In genomic region chr6:54160677-54161076, GRCm38 (mm10) we compare ENCODE assay signal across 19 mouse cellular contexts.
DNase-seq lines count a peak whose midpoint lies in the region; ATAC-seq and TF ChIP-seq lines count a peak whose summit lies in the region.
"Had no signal": no experiment of that assay in that cellular context is flagged by ENCODE, and none has a peak within 500 bp of the region (broad histone marks: within the 10 kb centered on the region; RNA-seq: fewer than 3 reads in every experiment).

No protein-coding gene starts in this region.

- WGBS in forebrain, embryonic 10.5 days: 84% methylated on average over 3 of the region's 3 CpGs
- 87% methylated on average over 3 of the region's 3 CpGs for WGBS in forebrain, embryonic 11.5 days
- WGBS in lung, embryonic 14.5 days: 75% methylated on average over 3 of the region's 3 CpGs
- WGBS in embryonic facial prominence, embryonic 10.5 days: 94% methylated on average over 3 of the region's 3 CpGs

- no peaks in the 10 kb centered on the region for H3K9me3 ChIP-seq in forebrain, embryonic 10.5 days
- no peaks in the 10 kb centered on the region for H3K9me3 ChIP-seq in forebrain, embryonic 11.5 days (ENCODE audit: control insufficient read depth, low read length)
- no peaks in the 10 kb centered on the region for H3K9me3 ChIP-seq in lung, embryonic 14.5 days (ENCODE audit: low read depth, low read length)
- no peaks in the 10 kb centered on the region for H3K9me3 ChIP-seq in embryonic facial prominence, embryonic 10.5 days
- H3K9me3 ChIP-seq: embryonic facial prominence, embryonic 15.5 days; heart, embryonic 15.5 days; limb, embryonic 15.5 days had no signal

- peaks cover 11% of the 10 kb centered on the region for H3K4me1 ChIP-seq in forebrain, embryonic 10.5 days
- 0 out of 2 replicates have a peak, but pooled peaks cover 4% of the 10 kb centered on the region for H3K4me1 ChIP-seq in forebrain, embryonic 11.5 days (replicated peaks; ENCODE audit: control insufficient read depth, insufficient read depth, low read length)
- peaks cover 15% of the 10 kb centered on the region for H3K4me1 ChIP-seq in lung, embryonic 14.5 days (ENCODE audit: insufficient read depth)
- H3K4me1 ChIP-seq in embryonic facial prominence, embryonic 10.5 days: peaks cover 7% of the 10 kb centered on the region

- no peaks in the 10 kb centered on the region for H3K36me3 ChIP-seq in forebrain, embryonic 10.5 days (replicated peaks)
- H3K36me3 ChIP-seq in forebrain, embryonic 11.5 days (ENCODE audit: control insufficient read depth, insufficient read depth, low read length): no peaks in the 10 kb centered on the region
- H3K36me3 ChIP-seq in lung, embryonic 14.5 days (ENCODE audit: insufficient read depth): no peaks in the 10 kb centered on the region
- H3K36me3 ChIP-seq in embryonic facial prominence, embryonic 10.5 days (replicated peaks): no peaks in the 10 kb centered on the region
- H3K36me3 ChIP-seq: embryonic facial prominence, embryonic 15.5 days; heart, embryonic 15.5 days; limb, embryonic 15.5 days had no signal

- H3K4me3 ChIP-seq in forebrain, embryonic 10.5 days: no peak overlapping the region
- no peak overlapping the region for H3K4me3 ChIP-seq in forebrain, embryonic 11.5 days (ENCODE audit: low read depth, low read length)
- no peak overlapping the region for H3K4me3 ChIP-seq in lung, embryonic 14.5 days (ENCODE audit: low read depth, low read length)
- no peak overlapping the region for H3K4me3 ChIP-seq in embryonic facial prominence, embryonic 10.5 days
- H3K4me3 ChIP-seq: embryonic facial prominence, embryonic 15.5 days; heart, embryonic 15.5 days; limb, embryonic 15.5 days had no signal

- no peak overlapping the region for H3K9ac ChIP-seq in forebrain, embryonic 11.5 days (ENCODE audit: low read length)
- H3K9ac ChIP-seq in lung, embryonic 14.5 days: no peak overlapping the region
- H3K9ac ChIP-seq: embryonic facial prominence, embryonic 15.5 days; heart, embryonic 15.5 days; limb, embryonic 15.5 days had no signal

- no peak for ATAC-seq in forebrain, embryonic 11.5 days (replicated peaks; ENCODE audit: low FRiP score)
- ATAC-seq in lung, embryonic 14.5 days (ENCODE audit: insufficient read depth): no peak
- ATAC-seq in erythroid progenitor cell, adult 5-6 weeks (replicated peaks; ENCODE audit: low FRiP score, poor library complexity, severe bottlenecking): no peak
- ATAC-seq: hindbrain, embryonic 16.5 days; midbrain, embryonic 16.5 days had no signal

- peak overlapping the region; percentile 44; the same call in 1 of the 2 replicates for H3K27ac ChIP-seq in forebrain, embryonic 10.5 days
- H3K27ac ChIP-seq in forebrain, embryonic 11.5 days (ENCODE audit: low read depth, low read length): no peak overlapping the region
- no peak overlapping the region for H3K27ac ChIP-seq in lung, embryonic 14.5 days (ENCODE audit: low read depth)
- no peak overlapping the region for H3K27ac ChIP-seq in embryonic facial prominence, embryonic 10.5 days (replicated peaks)
- H3K27ac ChIP-seq: embryonic facial prominence, embryonic 15.5 days; heart, embryonic 15.5 days; limb, embryonic 15.5 days had no signal

- no peak for TF ChIP-seq CTCF in lung, embryonic 14.5 days (IDR thresholded peaks at IDR 0.05; ENCODE audit: low read depth)

- no peak for DNase-seq in forebrain, embryonic 10.5 days (ENCODE audit: extremely low spot score, low spot score)
- DNase-seq in forebrain, embryonic 11.5 days (ENCODE audit: low spot score): no peak
- DNase-seq in lung, embryonic 14.5 days: peak; percentile 25
- no peak for DNase-seq in lung, adult 18-20 months
- peak; percentile 63 for DNase-seq in cerebellum, adult 9-11 months
- peak; percentile 15 to 41 for DNase-seq in monocyte, adult 2 months (ENCODE audit: low read depth in 1 of 2, low spot score in 2 of 2)
- no peak for DNase-seq in embryonic facial prominence, embryonic 10.5 days (ENCODE audit: low spot score)
- DNase-seq: adrenal gland, postnatal 36 days; gastrocnemius, postnatal 36 days; kidney, adult 18-20 months; kidney, postnatal 36 days; lung, postnatal 4 days; right cerebral cortex, adult 18-20 months had no signal

- no peak overlapping the region for H3K4me2 ChIP-seq in forebrain, embryonic 11.5 days (ENCODE audit: low read depth, low read length, severe bottlenecking)
- H3K4me2 ChIP-seq in lung, embryonic 14.5 days: no peak overlapping the region
- H3K4me2 ChIP-seq: embryonic facial prominence, embryonic 15.5 days; heart, embryonic 15.5 days; limb, embryonic 15.5 days had no signal

- no peaks in the 10 kb centered on the region for H3K27me3 ChIP-seq in forebrain, embryonic 10.5 days (ENCODE audit: poor library complexity, severe bottlenecking)
- no peaks in the 10 kb centered on the region for H3K27me3 ChIP-seq in forebrain, embryonic 11.5 days (ENCODE audit: control insufficient read depth, insufficient read depth, low read length)
- H3K27me3 ChIP-seq in lung, embryonic 14.5 days (ENCODE audit: insufficient read depth, low read length): no peaks in the 10 kb centered on the region
- H3K27me3 ChIP-seq in embryonic facial prominence, embryonic 10.5 days (replicated peaks; ENCODE audit: low read depth, poor library complexity, severe bottlenecking): no peaks in the 10 kb centered on the region
- H3K27me3 ChIP-seq: embryonic facial prominence, embryonic 15.5 days; heart, embryonic 15.5 days; limb, embryonic 15.5 days had no signal

Comparison
In these comparisons a context has a peak if more than half of its experiments do, and no peak if none do; other contexts are left out.
1. DNase-seq: peak in lung, embryonic 14.5 days (single experiment), cerebellum, adult 9-11 months (single experiment) and monocyte, adult 2 months (2 of 2); none in forebrain, embryonic 10.5 days (single experiment), forebrain, embryonic 11.5 days (single experiment), lung, adult 18-20 months (0 of 2) and embryonic facial prominence, embryonic 10.5 days (single experiment).